Mouse (Mus musculus): Measurements from ENCODE around the gene Ifi35.
"Not testable (repeated sequence)": the region's sequence is repeated elsewhere in the genome, so short reads cannot be mapped to it uniquely, and the experiment has no call there.

Ifi35 gene

GRCm38 (mm10) chr11:101448274-101448746, at the start of gene Ifi35:
Gene Ifi35 (plus strand): TSS chr11:101448407.
- no peak for DNase-seq (ENCODE audit: low spot score)

- DNase-seq (ENCODE audit: low spot score): no peak
These were observed 32.9 kb upstream of the Ifi35 start for GRCm38 (mm10) chr11:101415306-101415705.

- no peak for DNase-seq (ENCODE audit: low spot score)
These were observed 31.6 kb upstream of the Ifi35 start for GRCm38 (mm10) chr11:101416433-101417100.

GRCm38 (mm10) chr11:101417101-101417855, 30.9 kb upstream of the Ifi35 start, which contains the start of gene Aarsd1:
Gene Aarsd1 (minus strand): TSS chr11:101417615.
- DNase-seq (ENCODE audit: low spot score): peak; percentile 85

- no peak for DNase-seq (ENCODE audit: low spot score)
These were observed 29.2 kb upstream of the Ifi35 start for GRCm38 (mm10) chr11:101418991-101419390.

GRCm38 (mm10) chr11:101419610-101420009, 28.6 kb upstream of the Ifi35 start:
- DNase-seq (ENCODE audit: low spot score): no peak

GRCm38 (mm10) chr11:101420148-101420547, 28.1 kb upstream of the Ifi35 start:
- DNase-seq (ENCODE audit: low spot score): no peak

- peak; percentile 19 for DNase-seq (ENCODE audit: low spot score)
These were observed 23.9 kb upstream of the Ifi35 start, which contains the start of gene Gm27029 for GRCm38 (mm10) chr11:101424105-101424851. Gene Gm27029 (minus strand): TSS chr11:101424796.

GRCm38 (mm10) chr11:101424925-101425813, 23.0 kb upstream of the Ifi35 start, which contains the start of the genes Rundc1 and Ptges3l:
Gene Rundc1 (plus strand): TSS chr11:101425085.
Gene Ptges3l (minus strand): TSS chr11:101425333.
- peak; percentile 97 for DNase-seq (ENCODE audit: low spot score)

- no peak for DNase-seq (ENCODE audit: low spot score)
These were observed 22.0 kb upstream of the Ifi35 start for GRCm38 (mm10) chr11:101426165-101426564.

GRCm38 (mm10) chr11:101431327-101431726, 16.9 kb upstream of the Ifi35 start:
- no peak for DNase-seq (ENCODE audit: low spot score)

- no peak for DNase-seq (ENCODE audit: low spot score)
These were observed 14.8 kb upstream of the Ifi35 start for GRCm38 (mm10) chr11:101433396-101433795.

- no peak for DNase-seq (ENCODE audit: low spot score)
These were observed 12.4 kb upstream of the Ifi35 start for GRCm38 (mm10) chr11:101435831-101436230.

GRCm38 (mm10) chr11:101436916-101437315, 11.3 kb upstream of the Ifi35 start:
- DNase-seq (ENCODE audit: low spot score): no peak

GRCm38 (mm10) chr11:101438006-101438405, 10.2 kb upstream of the Ifi35 start:
- not testable (repeated sequence) for DNase-seq (ENCODE audit: low spot score)

- not testable (repeated sequence) for DNase-seq (ENCODE audit: low spot score)
These were observed 6.6 kb upstream of the Ifi35 start for GRCm38 (mm10) chr11:101441450-101442126.

- peak; percentile 88 for DNase-seq (ENCODE audit: low spot score)
These were observed 6.0 kb upstream of the Ifi35 start, which contains the start of gene Rpl27 for GRCm38 (mm10) chr11:101442127-101442693. Gene Rpl27 (plus strand): TSS chr11:101442298.

- no peak for DNase-seq (ENCODE audit: low spot score)
These were observed 5.4 kb upstream of the Ifi35 start for GRCm38 (mm10) chr11:101442760-101443159.

- no peak for DNase-seq (ENCODE audit: low spot score)
These were observed 1.9 kb upstream of the Ifi35 start for GRCm38 (mm10) chr11:101446319-101446718.

GRCm38 (mm10) chr11:101446860-101447259, 1.3 kb upstream of the Ifi35 start:
- not testable (repeated sequence) for DNase-seq (ENCODE audit: low spot score)
